Mouse (Mus musculus): Measurements from ENCODE around the gene Timmdc1.

The Timmdc1 gene

GRCm38 (mm10) chr16:38463305-38463704 is 59.2 kb downstream of the Timmdc1 start:
- DNase-seq (ENCODE audit: low spot score in 2 of 2) = no peak

- no peak for DNase-seq (ENCODE audit: low spot score in 2 of 2)
Measured at GRCm38 (mm10) chr16:38462161-38462560, 60.3 kb downstream of the Timmdc1 start.

GRCm38 (mm10) chr16:38461749-38462148 is 60.7 kb downstream of the Timmdc1 start:
- no peak for DNase-seq (ENCODE audit: low spot score in 2 of 2)

GRCm38 (mm10) chr16:38459990-38460389 is 62.5 kb downstream of the Timmdc1 start:
- DNase-seq (ENCODE audit: low spot score in 2 of 2) = no peak

- DNase-seq (ENCODE audit: low spot score in 2 of 2) = no peak
Measured at GRCm38 (mm10) chr16:38458600-38459280, 63.7 kb downstream of the Timmdc1 start.

GRCm38 (mm10) chr16:38456812-38457567 is 65.5 kb downstream of the Timmdc1 start:
- no peak for DNase-seq (ENCODE audit: low spot score in 2 of 2)

GRCm38 (mm10) chr16:38455511-38456418 is 66.7 kb downstream of the Timmdc1 start, which contains the start of gene Cd80:
Gene Cd80 (plus strand): TSS chr16:38455561.
- no peak for DNase-seq (ENCODE audit: low spot score in 2 of 2)

- no peak for DNase-seq (ENCODE audit: low spot score in 2 of 2)
Measured at GRCm38 (mm10) chr16:38454533-38455254, 67.8 kb downstream of the Timmdc1 start.

GRCm38 (mm10) chr16:38453952-38454351 is 68.5 kb downstream of the Timmdc1 start:
- DNase-seq (ENCODE audit: low spot score in 2 of 2) = no peak

- no peak for DNase-seq (ENCODE audit: low spot score in 2 of 2)
Measured at GRCm38 (mm10) chr16:38453203-38453553, 69.3 kb downstream of the Timmdc1 start.

GRCm38 (mm10) chr16:38452442-38453202 is 69.8 kb downstream of the Timmdc1 start, which contains the start of gene Adprh:
Gene Adprh (minus strand): TSS chr16:38452703.
- peak; percentile 92 to 93 for DNase-seq (ENCODE audit: low spot score in 2 of 2)

- DNase-seq (ENCODE audit: low spot score in 2 of 2) = no peak
Measured at GRCm38 (mm10) chr16:38451421-38452205, 70.8 kb downstream of the Timmdc1 start.

GRCm38 (mm10) chr16:38450707-38451106 is 71.8 kb downstream of the Timmdc1 start:
- DNase-seq (ENCODE audit: low spot score in 2 of 2) = no peak

- no peak for DNase-seq (ENCODE audit: low spot score in 2 of 2)
Measured at GRCm38 (mm10) chr16:38448458-38448857, 74.0 kb downstream of the Timmdc1 start.
